Mouse (Mus musculus): ENCODE data around the gene Fos.

The Fos gene

DNA sequence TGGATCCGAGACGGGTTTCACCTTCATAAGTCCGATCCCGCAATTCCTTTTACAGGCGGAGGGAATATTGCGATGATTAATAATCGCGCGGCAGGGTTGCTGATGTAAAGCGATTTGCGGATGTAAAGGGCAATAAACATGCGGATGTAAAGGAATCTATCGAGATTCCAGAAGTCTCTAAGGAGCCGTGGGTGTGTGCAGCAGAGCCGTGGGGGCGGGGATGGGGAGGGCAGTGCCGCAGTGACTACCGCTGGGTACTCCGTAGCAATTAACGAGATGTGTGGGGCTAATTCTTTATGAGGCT is 13.0 kb downstream of the Fos start:
- DNase-seq (ENCODE audit: low read depth in 1 of 2, low spot score in 2 of 2), result no peak

DNA sequence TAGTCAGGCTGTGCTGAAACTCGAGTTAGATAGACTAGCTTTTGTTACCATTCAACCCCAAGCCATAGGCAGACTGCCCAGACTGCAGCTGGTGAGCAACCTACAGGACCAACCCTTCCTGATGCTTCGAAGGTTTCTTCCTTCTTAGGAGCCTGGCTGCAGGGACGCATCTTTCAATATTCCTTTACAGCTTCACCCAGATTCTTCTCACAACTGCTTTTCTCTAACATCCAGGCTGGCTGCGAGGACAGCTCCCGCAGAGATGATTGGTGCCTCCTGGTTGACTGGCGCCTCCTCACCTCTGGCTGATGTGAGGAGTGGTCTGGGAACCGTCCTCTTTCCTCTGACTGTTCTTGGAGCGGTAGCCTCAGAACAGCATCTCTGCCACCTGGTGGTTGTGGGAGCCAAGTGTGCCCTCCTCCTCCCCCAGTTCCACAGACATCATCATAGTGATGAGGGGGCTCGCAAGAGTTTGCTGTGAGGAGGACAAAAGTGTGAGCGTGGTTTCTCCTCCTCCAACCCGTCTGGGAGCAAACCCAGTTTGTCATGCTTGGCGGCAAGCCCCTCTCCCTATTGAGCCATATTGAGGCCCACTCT is 14.0 kb downstream of the Fos start:
- peak in 1 of 2 experiments; percentile 52 for DNase-seq (ENCODE audit: low read depth in 1 of 2, low spot score in 2 of 2)

DNA sequence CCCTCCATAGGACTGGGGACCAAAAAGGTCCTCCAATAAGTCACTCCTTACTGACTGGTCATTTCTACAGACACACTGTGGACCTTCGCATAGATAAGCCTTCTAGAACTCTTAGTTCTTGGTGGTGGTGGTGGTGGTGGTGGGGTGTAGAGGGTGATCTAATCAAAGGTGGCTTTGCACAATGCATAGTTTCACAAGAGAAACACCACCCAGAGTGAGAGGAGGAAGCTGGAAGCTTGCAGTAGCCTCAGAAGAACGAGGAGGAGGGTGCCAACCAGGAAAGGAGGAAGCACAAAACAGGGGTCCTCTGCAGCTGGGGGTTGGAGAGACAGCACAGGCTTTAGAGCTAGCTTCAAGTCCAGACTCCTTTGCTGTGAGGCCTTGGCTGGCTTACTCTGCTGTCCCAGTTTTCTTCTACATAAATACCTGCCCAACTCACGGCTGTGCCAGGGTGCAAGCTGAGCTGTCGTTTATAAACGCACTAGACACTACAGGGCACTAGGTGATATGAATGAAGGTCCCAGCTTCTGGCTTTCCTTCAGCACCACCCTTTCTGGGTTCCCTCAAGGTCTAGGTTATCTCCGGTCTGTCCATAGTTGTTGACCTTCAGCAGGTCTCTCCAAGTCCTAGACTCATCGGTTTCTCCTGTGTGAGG is 15.7 kb downstream of the Fos start:
- no peak for DNase-seq (ENCODE audit: low read depth in 1 of 2, low spot score in 2 of 2)

DNA sequence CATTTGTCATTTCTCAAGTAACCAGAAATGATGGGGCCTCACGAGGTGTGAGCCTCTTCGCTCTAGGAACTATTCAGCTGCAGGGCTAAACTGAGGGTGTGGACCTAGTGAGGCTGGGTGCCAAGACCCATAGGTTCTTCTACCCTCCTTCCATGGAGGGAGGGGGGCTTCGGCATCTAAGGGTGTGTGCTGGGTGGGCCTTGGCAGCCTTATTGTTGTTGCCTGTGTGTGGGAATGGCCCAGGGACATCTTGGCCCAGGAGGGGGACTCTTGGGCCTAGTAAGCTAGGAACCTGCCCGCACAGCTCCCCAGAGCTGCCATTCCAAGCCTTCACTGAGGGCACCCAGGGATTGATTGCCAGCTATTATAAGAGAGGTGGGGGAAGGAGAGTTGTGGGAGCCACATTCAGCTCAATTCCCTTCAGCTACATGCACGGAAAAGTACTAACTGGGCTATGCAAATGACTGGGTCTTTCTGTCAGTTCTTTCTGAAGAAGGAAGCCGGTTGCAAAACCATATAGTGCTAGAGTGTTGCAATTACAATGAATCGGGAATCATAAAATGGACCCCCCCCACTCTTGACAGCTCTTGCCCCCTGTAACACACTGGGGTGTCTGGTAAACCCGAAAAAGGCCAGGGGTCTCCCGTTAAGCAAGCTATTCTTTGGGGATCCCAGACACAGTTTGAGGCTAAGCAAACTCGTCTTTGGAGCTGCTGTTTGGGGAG is 16.6 kb downstream of the Fos start:
- no peak for DNase-seq (ENCODE audit: low read depth in 1 of 2, low spot score in 2 of 2)

DNA sequence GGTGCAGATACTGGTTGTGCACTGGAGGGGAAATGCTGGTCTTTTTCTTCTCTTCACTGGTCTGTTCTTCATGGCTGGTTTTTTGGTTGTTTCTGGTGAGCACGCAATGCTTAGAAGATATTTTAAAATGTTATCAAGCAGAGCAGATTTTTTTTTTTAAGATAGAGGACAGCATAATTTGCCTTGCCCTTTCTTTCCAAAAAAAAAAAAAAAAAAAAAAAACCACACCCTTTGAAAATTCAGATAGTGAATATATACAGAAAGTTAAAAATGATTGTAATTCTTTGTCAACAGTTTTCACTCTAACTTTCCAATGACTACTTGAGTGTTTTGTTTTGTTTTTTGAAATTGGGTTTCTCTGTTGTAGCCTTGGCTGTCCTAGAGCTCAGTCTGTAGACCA is 17.3 kb downstream of the Fos start:
- no peak for DNase-seq (ENCODE audit: low read depth in 1 of 2, low spot score in 2 of 2)

DNA sequence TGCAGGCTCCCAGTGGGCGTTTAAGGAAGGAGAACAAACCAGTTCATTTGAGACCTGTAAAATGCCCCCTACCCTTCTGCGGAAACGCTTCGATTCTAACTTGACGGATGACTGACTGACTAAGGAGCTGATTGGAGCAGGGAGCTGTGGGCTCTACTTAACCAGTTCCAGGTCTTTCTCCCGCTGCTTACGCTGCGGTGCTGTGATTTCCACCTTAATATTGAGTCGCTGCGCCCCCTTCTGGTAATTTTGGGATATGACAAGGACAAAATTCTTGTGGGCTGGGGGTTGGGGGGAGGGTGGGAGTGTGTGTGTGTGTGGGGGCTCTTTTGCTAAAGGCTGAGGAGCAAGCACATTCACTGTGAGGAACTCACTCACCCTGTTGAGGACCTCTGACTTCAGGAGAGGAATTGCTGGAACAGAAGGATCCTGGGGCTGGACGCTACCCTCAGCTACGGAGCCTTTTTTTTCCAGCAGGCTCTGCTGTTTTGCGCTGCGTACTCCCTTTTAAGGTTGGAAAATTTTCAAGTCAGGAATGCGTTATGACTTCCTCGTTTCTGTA is 18.5 kb downstream of the Fos start:
- no peak for DNase-seq (ENCODE audit: low read depth in 1 of 2, low spot score in 2 of 2)

DNA sequence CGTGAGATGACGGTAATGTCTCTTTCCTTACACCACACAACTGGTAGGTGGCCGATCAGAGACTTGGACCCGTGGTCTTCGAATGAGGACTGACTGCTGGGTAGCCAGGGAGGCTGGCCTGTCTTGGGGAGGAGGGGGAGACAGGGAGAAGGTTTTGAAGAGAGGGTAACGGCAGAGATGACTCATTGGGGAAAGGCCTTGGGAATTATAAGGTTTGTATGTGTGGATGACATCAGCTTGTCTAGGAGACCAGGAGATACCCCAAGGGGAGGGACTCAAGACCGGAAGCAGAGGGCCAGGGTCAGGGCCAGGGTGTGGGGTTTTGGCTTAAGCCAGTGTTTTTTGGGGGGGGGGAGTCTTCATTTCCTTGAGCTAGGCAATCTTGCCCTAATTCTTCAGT is 22.6 kb downstream of the Fos start:
- DNase-seq (ENCODE audit: low read depth in 1 of 2, low spot score in 2 of 2), result no peak

DNA sequence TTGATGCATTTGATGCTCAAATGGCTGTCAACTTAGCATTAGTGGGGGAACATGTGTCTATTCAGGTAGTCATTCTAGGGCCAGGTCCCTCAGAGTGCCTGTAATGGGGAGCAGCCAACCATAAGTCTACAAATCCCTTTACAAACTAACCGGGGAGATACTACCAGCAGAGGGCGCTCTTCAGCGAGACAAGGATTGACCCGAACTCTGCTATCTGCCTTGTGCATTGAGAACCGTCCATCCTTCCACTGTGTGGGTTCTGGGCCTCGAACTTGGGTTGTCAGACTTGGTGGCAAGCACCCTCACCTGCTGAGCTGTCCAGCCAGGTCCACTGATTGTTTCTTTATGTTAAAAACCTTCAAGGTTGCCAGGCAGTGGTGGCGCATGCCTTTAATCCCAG is 23.1 kb downstream of the Fos start:
- peak in 1 of 2 experiments; percentile 62 for DNase-seq (ENCODE audit: low read depth in 1 of 2, low spot score in 2 of 2)

DNA sequence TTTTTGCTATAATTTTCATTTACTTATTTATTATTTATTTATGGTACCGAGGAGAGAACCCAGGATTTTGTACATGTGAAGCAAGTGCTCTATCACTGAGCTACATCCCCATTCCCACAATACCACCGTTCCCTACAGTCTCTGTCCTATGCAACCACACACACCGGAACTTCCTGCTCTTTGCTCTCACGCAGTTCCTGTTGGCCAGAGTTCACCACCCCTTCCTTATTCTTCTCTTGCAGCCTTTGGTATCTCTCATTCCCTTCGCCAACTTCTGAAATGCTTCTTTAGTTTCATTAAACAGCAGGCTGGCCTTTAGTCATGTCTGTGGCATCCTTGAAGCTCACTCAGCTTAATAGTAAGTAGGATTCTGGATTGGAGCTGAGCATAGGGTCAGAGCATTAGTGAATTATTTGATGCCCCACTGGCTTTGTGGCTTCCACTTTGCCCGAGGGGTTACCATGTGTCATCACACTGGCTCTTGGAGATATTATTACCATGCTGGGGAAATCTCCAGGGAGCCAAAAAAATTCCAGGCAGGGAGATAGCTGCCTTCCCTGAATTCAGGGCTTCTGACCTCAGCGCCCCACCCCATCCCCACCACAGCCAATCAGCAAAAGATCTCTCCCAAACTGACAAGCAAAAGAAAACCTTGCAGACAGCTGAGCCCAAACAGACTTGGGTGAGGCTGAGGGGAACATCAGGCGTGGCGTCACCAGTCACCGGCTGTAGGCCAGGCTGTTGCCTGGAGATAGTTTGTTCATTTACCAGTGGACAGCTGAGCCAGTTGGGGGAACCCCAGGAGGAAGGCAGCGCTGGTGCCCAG is 23.8 kb downstream of the Fos start:
- no peak for DNase-seq (ENCODE audit: low read depth in 1 of 2, low spot score in 2 of 2)

DNA sequence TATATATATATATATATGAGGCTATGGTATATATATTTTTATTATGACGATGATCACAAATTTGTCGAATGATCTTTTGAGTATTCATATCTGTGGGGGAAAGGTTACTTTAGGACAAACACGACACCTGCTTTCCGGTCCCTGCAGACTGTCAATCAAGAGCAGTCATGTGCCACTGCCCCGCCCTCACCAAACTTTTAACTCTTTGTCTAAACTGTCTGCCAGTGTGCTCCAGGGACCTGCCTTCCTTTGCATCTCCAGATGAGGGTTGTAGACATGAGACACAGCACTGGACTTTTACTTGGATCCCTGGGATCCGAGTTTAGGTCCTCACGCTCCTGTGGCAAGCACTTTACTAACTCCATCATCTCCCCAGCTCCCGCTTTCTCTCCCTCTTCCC is 25.3 kb downstream of the Fos start:
- DNase-seq (ENCODE audit: low read depth in 1 of 2, low spot score in 2 of 2), result no peak

DNA sequence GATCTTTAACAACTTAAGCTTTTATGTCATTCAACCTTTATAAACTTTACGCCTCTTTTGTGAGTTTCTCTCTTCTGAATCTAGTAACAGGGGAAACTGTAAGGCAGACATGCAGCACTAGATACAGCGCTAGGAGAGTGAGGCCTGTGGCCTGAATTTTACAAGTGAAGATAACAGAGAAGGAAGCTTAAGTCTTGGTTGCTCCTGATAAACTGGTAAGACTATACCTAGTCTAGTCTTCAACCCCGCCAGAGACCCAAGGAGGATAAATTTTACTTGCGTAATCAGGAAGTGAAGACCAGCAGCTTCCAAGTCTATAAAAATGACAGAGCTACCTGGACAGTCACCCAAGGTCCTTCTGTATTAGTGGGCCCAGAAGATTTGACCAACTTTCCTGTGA is 29.0 kb downstream of the Fos start:
- no peak for DNase-seq (ENCODE audit: low read depth in 1 of 2, low spot score in 2 of 2)

DNA sequence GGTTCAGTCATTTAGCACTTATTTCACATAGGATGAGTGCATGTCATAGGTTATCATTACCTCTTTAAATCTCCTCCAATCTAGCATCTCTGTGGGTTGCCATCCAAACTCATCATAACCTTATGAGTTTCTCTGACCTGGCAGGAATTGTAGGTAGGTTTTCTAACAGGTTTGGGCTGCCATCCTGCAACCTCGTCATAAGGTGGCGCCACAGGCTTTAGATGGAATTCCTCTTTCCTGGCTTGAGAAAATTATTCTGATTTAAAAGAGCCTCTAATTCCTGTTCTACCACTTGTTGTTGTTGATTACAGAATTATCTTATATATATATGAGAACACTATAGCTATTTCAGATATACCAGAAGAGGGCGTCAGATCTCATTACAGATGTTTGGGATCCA is 34.5 kb downstream of the Fos start:
- no peak for DNase-seq (ENCODE audit: low read depth in 1 of 2, low spot score in 2 of 2)

DNA sequence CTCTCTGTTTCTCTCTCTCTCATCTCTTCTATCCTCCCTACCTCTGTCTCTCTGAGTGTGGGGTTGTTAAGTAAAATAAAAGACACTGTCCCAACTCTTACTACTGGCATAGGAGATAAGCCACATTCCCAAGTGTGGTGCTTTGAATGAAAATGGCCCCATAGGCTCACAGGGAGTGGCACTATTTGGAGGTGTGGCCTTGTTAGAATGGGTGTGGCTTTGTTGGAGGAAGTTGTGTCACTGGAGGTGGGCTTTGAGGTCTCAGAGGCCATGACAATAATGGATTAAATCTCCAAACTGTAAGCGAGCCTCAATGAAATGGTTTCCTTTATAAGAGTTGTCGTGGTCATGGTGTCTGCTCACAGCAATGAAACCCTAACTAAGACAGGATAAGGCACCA is 36.3 kb downstream of the Fos start:
- no peak for DNase-seq (ENCODE audit: low read depth in 1 of 2, low spot score in 2 of 2)

DNA sequence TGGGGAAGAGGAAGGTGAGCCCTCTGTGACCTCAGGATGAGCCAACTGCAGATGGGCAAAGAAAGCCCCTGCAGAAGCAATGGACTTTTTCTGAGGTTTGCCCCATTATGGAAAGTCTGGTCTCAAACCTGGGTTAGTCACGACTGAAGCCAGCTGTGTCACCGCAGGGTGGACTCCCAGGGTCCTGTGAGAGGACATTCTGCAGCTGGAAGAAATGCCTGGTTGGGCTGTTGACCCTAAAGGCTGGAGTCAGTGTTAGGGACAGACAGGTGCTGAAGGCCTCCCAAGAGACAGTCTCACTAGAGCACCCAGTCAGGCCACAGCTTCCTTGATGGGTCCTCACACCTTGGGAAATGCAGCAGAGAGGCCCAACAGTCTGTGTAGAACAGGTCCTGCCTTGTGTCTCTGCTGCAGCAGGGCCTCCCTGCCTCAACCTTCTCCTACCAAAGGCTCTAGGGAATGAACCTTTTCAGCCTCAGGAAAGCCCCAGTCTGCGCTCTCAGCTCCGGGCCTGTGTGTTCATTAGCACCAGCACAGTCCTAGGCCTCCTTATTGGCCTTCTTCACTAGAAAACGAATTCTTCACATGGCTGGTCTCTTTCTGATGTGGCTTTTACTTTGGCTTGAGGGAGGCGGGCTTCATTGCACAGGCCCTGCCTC is 40.2 kb downstream of the Fos start:
- DNase-seq (ENCODE audit: low read depth in 1 of 2, low spot score in 2 of 2), result no peak

DNA sequence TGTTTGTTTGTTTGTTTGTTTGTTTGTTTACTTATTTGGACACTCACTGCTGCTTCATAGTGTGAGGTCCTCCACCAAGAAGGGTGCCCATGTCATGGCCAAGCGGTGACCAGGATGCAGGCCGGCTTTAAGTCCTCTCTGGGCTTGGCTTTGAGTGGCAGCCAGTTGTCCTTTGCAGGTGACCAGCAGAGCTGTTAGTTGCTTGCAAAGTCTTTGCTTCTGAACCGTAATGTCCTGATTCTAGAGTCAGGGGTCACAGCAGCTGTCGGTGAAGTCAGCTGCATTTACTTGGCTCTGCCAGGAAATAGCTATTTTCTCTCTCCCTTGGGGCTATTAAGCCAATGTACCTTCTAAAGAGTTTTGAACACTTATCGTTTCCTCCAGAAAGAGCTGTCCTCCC is 41.3 kb downstream of the Fos start:
- DNase-seq (ENCODE audit: low read depth in 1 of 2, low spot score in 2 of 2), result no peak

DNA sequence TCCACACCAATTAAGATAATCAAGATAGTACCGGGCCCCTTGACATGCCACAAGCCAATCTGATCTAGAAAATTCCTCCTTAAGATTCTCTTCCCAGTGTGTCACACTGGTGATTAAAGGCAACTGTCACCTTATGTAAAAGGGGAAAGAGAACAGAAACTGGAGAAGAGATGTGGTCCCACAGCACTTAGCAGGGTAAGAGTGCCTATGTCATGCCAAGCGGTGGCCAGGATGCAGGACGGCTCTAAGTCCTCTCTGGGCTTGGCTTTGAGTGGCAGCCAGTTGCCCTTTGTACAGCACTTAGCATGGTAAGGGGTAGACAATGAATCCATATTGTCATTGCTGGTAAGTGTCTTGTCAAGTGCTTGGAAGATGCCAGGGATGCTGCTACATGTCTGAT is 42.2 kb downstream of the Fos start:
- DNase-seq (ENCODE audit: low read depth in 1 of 2, low spot score in 2 of 2), result no peak

DNA sequence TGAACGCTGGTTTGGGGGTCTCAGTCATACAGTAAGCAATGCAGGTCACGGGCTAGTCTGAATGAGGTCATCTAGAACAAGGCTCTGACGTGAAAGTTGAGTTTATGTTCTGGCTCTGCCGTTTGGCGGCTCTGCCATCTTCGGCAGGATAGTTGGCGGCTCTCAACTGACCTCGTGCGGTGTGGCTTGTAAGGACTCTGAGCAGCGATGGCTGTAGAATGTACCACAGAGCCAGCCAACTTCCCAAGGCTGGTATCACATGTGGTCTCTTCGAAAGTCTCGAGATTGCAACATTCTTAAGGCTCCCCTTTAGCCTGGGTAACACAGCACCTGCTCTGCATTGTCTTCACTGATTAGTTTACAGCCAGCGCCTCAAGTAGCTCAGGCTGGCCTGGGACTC is 43.6 kb downstream of the Fos start:
- no peak for DNase-seq (ENCODE audit: low read depth in 1 of 2, low spot score in 2 of 2)

DNA sequence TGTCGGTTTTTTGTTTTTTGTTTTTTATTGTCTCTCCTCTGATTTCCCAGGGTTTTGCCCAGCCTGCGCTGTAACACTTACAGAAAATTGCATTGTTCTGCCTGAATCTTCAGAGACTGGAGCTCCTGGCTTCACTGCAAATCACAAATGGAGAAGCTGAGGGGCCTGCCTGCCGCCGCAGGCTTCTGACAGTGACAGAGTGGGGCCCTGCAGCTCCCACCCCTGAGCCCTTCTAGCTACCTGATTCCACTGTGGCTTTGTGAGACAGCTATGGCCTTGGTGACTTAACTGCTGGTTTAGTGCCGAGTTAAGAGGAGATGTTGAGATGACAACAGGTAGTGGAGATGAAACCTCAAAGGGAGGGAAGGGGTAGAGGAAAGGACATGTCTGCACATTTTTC is 44.3 kb downstream of the Fos start:
- no peak for DNase-seq (ENCODE audit: low read depth in 1 of 2, low spot score in 2 of 2)

DNA sequence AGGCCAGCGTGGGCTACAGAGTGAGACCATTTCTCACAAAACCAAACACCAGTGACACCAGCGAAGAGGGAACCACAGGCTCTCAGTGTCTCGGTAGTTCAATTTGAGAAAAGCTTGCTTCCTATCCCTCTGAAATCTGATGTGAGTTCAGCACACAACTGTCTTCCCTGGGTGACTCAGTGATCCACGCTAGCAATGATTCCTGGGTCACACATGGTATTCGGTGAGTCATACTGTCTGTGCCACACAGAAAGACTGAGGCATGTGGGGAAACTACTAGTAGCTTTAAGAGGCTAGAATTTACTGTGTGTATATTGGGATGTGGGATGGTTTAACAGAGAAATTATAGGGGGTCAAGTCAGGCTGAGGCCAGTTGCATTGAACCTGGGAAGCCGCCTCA is 45.9 kb downstream of the Fos start:
- DNase-seq (ENCODE audit: low read depth in 1 of 2, low spot score in 2 of 2), result no peak

DNA sequence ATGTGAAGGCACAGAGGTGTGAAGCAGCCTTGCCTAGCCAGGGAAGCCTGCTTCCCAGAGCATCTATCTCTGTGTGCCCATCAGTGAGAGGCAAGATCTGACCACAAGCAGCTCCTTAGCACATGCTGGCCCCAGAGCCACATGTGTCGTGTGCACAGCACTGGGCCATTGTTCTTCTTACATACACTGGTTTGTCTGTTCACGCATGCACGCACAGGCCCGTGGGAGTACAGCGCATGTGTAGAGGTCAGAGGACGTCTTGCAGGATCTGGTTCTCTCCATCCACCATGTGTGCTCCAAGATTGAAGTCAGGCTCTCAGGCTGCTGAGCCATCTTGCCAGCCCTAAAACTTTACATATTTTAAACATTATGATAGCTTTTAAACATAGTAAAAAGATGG is 47.4 kb downstream of the Fos start:
- DNase-seq (ENCODE audit: low read depth in 1 of 2, low spot score in 2 of 2), result no peak

DNA sequence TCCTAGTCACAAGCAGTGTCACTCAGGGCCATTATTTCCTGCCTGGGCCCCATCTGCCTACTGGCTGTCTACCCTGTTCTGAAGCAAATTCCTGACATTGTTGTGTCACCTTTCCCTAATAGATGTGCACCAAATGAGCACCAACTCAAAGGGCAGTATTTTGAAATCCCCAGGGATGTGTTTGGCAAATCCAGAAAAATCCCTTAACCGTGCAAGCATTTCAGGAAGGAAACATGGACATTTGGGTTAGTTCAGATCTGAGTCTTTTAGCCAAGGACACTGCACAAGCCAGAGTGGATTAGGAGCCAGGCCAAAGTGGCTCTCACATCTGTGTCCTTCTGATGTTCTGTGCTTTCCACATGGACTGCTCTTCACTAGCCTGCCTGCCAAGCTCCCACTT is 48.0 kb downstream of the Fos start:
- no peak for DNase-seq (ENCODE audit: low read depth in 1 of 2, low spot score in 2 of 2)

All from monocyte, adult 2 months (primary cell).